Mouse (Mus musculus) testis, adult 2 months (tissue): ENCODE results near the gene Mphosph9. TPM values are rescaled to one million over a fixed set of nuclear protein-coding genes. Genes with fewer than 3 reads are reported as not detected.
A peak's percentile ranks its signal among the peaks of the same experiment; 100 is the strongest.

Experiments used
- H3K27ac ChIP-seq: fragments of 200-500 bp; 2 replicates; pipeline ENCODE4 v1.5.1; 2012; ENCODE audit warnings: low read depth, low read length; ENCODE audit not compliant: control insufficient read depth, insufficient read depth
- H3K27me3 ChIP-seq: fragments of 200-500 bp; 2 replicates; pipeline ENCODE4 v1.6.1; 2012; ENCODE audit warnings: mild to moderate bottlenecking, low read length, moderate library complexity; ENCODE audit not compliant: control insufficient read depth, insufficient read depth
- H3K36me3 ChIP-seq: fragments of 200-500 bp; 2 replicates; pipeline ENCODE4 v1.6.1; 2012; ENCODE audit warnings: mild to moderate bottlenecking, low read length; ENCODE audit not compliant: control insufficient read depth, insufficient read depth
- H3K4me1 ChIP-seq: fragments of 200-500 bp; 2 replicates; pipeline ENCODE4 v1.6.1; 2012; ENCODE audit warnings: low read length; ENCODE audit not compliant: control insufficient read depth, insufficient read depth
- H3K4me3 ChIP-seq: fragments of 200-500 bp; 2 replicates; pipeline ENCODE4 v1.5.1; 2012; ENCODE audit warnings: low read depth, mild to moderate bottlenecking, low read length, moderate library complexity, mixed read lengths; ENCODE audit not compliant: control insufficient read depth
- CTCF ChIP-seq: fragments of 200-500 bp; IDR thresholded peaks from 2 replicates; pipeline ENCODE4 v1.5.1; 2012; ENCODE audit warnings: low read depth, mild to moderate bottlenecking, inconsistent platforms, low read length, moderate library complexity; ENCODE audit not compliant: control insufficient read depth, insufficient read depth, insufficient replicate concordance
- POLR2A ChIP-seq: fragments of 200-500 bp; IDR thresholded peaks from 2 replicates; pipeline ENCODE4 v1.6.1; 2012; ENCODE audit warnings: low read depth, mild to moderate bottlenecking, inconsistent platforms, low read length, moderate library complexity; ENCODE audit not compliant: control insufficient read depth
- polyA plus RNA-seq: library from polyadenylated mRNA; depleted of rRNA; stranded (reverse); fragments of >200 nt; gene quantifications from 2 replicates; pipeline ENCODE4 v1.2.3, GENCODE M21; 2012

Gene Mphosph9
- polyA plus RNA-seq, 1 experiment: 29.0 TPM

GRCm38 (mm10) chr5:124266821-124267220 is 61.0 kb downstream of the Mphosph9 start:
- no peak for TF ChIP-seq CTCF
- no peak for TF ChIP-seq POLR2A
- no peaks in the 10 kb centered on the region for H3K4me1 ChIP-seq
- no peaks in the 10 kb centered on the region for H3K27me3 ChIP-seq
- H3K36me3 ChIP-seq: peaks cover 4% of the 10 kb centered on the region
- no peak overlapping the region for H3K27ac ChIP-seq
- H3K4me3 ChIP-seq: peak overlapping the region; percentile 49

- Histone ChIP-seq H3K4me1 (no peaks in the 10 kb centered on the region), H3K4me3 (no peak overlapping the region), H3K27ac (no peak overlapping the region), H3K36me3 (peaks cover 7% of the 10 kb centered on the region), H3K27me3 (no peaks in the 10 kb centered on the region)
- TF ChIP-seq POLR2A: no peak
- TF ChIP-seq CTCF: no peak
Measured at GRCm38 (mm10) chr5:124263246-124263645, 64.5 kb downstream of the Mphosph9 start.

GRCm38 (mm10) chr5:124262090-124262489 is 65.7 kb downstream of the Mphosph9 start:
- Histone ChIP-seq H3K4me3 (no peak overlapping the region), H3K36me3 (peaks cover 8% of the 10 kb centered on the region), H3K27ac (no peak overlapping the region), H3K4me1 (no peaks in the 10 kb centered on the region), H3K27me3 (no peaks in the 10 kb centered on the region)
- TF ChIP-seq POLR2A (no peak), CTCF (no peak)

GRCm38 (mm10) chr5:124259133-124259532 is 68.6 kb downstream of the Mphosph9 start:
- Histone ChIP-seq H3K27me3 (no peaks in the 10 kb centered on the region), H3K4me3 (no peak overlapping the region), H3K27ac (no peak overlapping the region), H3K4me1 (no peaks in the 10 kb centered on the region), H3K36me3 (peaks cover 8% of the 10 kb centered on the region)
- TF ChIP-seq POLR2A (no peak), CTCF (no peak)

GRCm38 (mm10) chr5:124258026-124258425 is 69.7 kb downstream of the Mphosph9 start:
- no peak overlapping the region for H3K27ac ChIP-seq
- TF ChIP-seq POLR2A (no peak), CTCF (no peak)
- H3K4me3 ChIP-seq: no peak overlapping the region
- no peaks in the 10 kb centered on the region for H3K27me3 ChIP-seq
- no peaks in the 10 kb centered on the region for H3K4me1 ChIP-seq
- H3K36me3 ChIP-seq: peaks cover 6% of the 10 kb centered on the region

GRCm38 (mm10) chr5:124255141-124255540 is 72.6 kb downstream of the Mphosph9 start:
- Histone ChIP-seq H3K4me3 (no peak overlapping the region), H3K4me1 (no peaks in the 10 kb centered on the region), H3K27ac (no peak overlapping the region), H3K36me3 (peaks cover 3% of the 10 kb centered on the region; the same call in 1 of the 2 replicates), H3K27me3 (no peaks in the 10 kb centered on the region)
- TF ChIP-seq POLR2A (no peak), CTCF (no peak)

- Histone ChIP-seq H3K27ac (no peak overlapping the region), H3K4me3 (no peak overlapping the region), H3K36me3 (peaks cover 1% of the 10 kb centered on the region; the same call in 1 of the 2 replicates), H3K4me1 (peaks cover 5% of the 10 kb centered on the region), H3K27me3 (no peaks in the 10 kb centered on the region)
- TF ChIP-seq POLR2A (no peak), CTCF (no peak)
Measured at GRCm38 (mm10) chr5:124253555-124253954, 74.2 kb downstream of the Mphosph9 start.

- no peak for TF ChIP-seq CTCF
- Histone ChIP-seq H3K27ac (no peak overlapping the region), H3K36me3 (no peaks in the 10 kb centered on the region)
Measured at GRCm38 (mm10) chr5:124252580-124253320, 75.0 kb downstream of the Mphosph9 start.

More at GRCm38 (mm10) chr5:124252580-124253320, 75.0 kb downstream of the Mphosph9 start:
- no peak overlapping the region for H3K4me3 ChIP-seq
- H3K4me1 ChIP-seq: peaks cover 11% of the 10 kb centered on the region
- no peaks in the 10 kb centered on the region for H3K27me3 ChIP-seq
